Mouse (Mus musculus) ES-E14 (cell line): ENCODE results near the gene H2-Aa. TPM values are rescaled to one million over a fixed set of nuclear protein-coding genes. Genes with fewer than 3 reads are reported as not detected.

Experiments used
- DNase-seq: peaks from one replicate; pipeline ENCODE4 v3.0.0-alpha.2; 2013; ENCODE audit warnings: low read depth, low spot score
- H3K27ac ChIP-seq: 2 replicates; pipeline ENCODE4 v1.5.1; 2012; ENCODE audit warnings: low read depth, mild to moderate bottlenecking, low read length, moderate library complexity, mixed read lengths; ENCODE audit not compliant: poor library complexity, insufficient read depth, severe bottlenecking
- H3K36me3 ChIP-seq: 2 replicates; pipeline ENCODE4 v1.6.1; 2012; ENCODE audit warnings: mild to moderate bottlenecking, low read length, moderate library complexity, mixed read lengths; ENCODE audit not compliant: control insufficient read depth, poor library complexity, insufficient read depth, severe bottlenecking
- H3K4me1 ChIP-seq, 2 experiments: fragments of 150-350 bp in 1 of 2; sonication (generic) in 1 of 2; 2 replicates each; pipeline ENCODE4 v1.6.1; 2012; ENCODE audit warnings: low read length in 2 of 2, mild to moderate bottlenecking in 1 of 2, mixed read lengths in 1 of 2; ENCODE audit not compliant: control insufficient read depth in 2 of 2, insufficient read depth in 2 of 2, poor library complexity in 1 of 2
- H3K4me3 ChIP-seq, 2 experiments: fragments of 150-350 bp in 1 of 2; sonication (generic) in 1 of 2; 2 replicates each; pipeline ENCODE4 v1.5.1; 2012; ENCODE audit warnings: low read length in 2 of 2, low read depth in 1 of 2, mild to moderate bottlenecking in 1 of 2, mixed read lengths in 1 of 2; ENCODE audit not compliant: insufficient read depth in 1 of 2, poor library complexity in 1 of 2, severe bottlenecking in 1 of 2
- H3K9ac ChIP-seq: 2 replicates; pipeline ENCODE4 v1.6.1; 2012; ENCODE audit warnings: low read depth, mild to moderate bottlenecking, low read length, mixed read lengths; ENCODE audit not compliant: poor library complexity, insufficient read depth, severe bottlenecking
- H3K9me3 ChIP-seq: fragments of 150-350 bp; sonication (generic); 2 replicates; pipeline ENCODE4 v1.6.1; 2012; ENCODE audit warnings: low read depth, mild to moderate bottlenecking, low read length; ENCODE audit not compliant: control insufficient read depth, insufficient read depth
- CHD2 ChIP-seq: IDR thresholded peaks from 2 replicates; pipeline ENCODE4 v1.6.1; 2014; ENCODE audit warnings: mild to moderate bottlenecking, low read depth, low read length, inconsistent platforms
- HCFC1 ChIP-seq: IDR thresholded peaks from 2 replicates; pipeline ENCODE4 v1.6.1; 2012; ENCODE audit warnings: low read length, inconsistent platforms, borderline replicate concordance; ENCODE audit not compliant: insufficient read depth
- MAFK ChIP-seq: IDR thresholded peaks from 2 replicates; pipeline ENCODE4 v1.6.1; 2014; ENCODE audit warnings: mild to moderate bottlenecking, low read depth, low read length, inconsistent platforms; ENCODE audit not compliant: insufficient read depth
- ZC3H11A ChIP-seq: IDR thresholded peaks from 2 replicates; pipeline ENCODE4 v1.6.1; 2012; ENCODE audit warnings: low read depth, mild to moderate bottlenecking, inconsistent platforms, low read length, borderline replicate concordance
- ZNF384 ChIP-seq: IDR thresholded peaks from 2 replicates; pipeline ENCODE4 v1.6.1; 2012; ENCODE audit warnings: low read depth, low read length, inconsistent platforms
- in situ Hi-C, 2 experiments: fragments of 600-800 bp; cut with MboI; formaldehyde crosslinking; loops; one replicate each; pipeline ENCODE4 v1.15.1; 2025; ENCODE audit warnings: low sequenced_read_pairs in 2 of 2, inconsistent platforms in 1 of 2; ENCODE audit not compliant: unreplicated experiment in 2 of 2
- total RNA-seq: library from RNA; depleted of rRNA; stranded (reverse); fragments of 300-350 nt; gene quantifications from 2 replicates; pipeline ENCODE4 v1.2.3, GENCODE M21; 2012

The H2-Aa gene
- total RNA-seq, 1 experiment: 1.6 TPM

- Histone ChIP-seq H3K9ac (peak overlapping the region; percentile 40), H3K4me1 (peaks cover 0 to 2% of the 10 kb centered on the region in 2 experiments; a peak in 1 of 4 replicates), H3K36me3 (no peaks in the 10 kb centered on the region), H3K27ac (no peak overlapping the region), H3K4me3 (peak overlapping the region; percentile 52 to 58), H3K9me3 (no peaks in the 10 kb centered on the region)
- TF ChIP-seq MAFK (no peak), CHD2 (no peak), ZNF384 (no peak), HCFC1 (no peak), ZC3H11A (no peak)
- DNase-seq: no peak
- in situ Hi-C loops: no loop called here
Measured at GRCm38 (mm10) chr17:34264452-34265351, 22.9 kb downstream of the H2-Aa start.

GRCm38 (mm10) chr17:34263811-34264371 is 23.7 kb downstream of the H2-Aa start:
- H3K9me3 ChIP-seq: no peaks in the 10 kb centered on the region
- in situ Hi-C loops: no loop called here
- H3K4me1 ChIP-seq: peaks cover 0 to 2% of the 10 kb centered on the region in 2 experiments; a peak in 1 of 4 replicates
- DNase-seq: no peak
- TF ChIP-seq HCFC1: no peak
- TF ChIP-seq MAFK: no peak
- TF ChIP-seq CHD2: no peak
- TF ChIP-seq ZNF384: no peak
- TF ChIP-seq ZC3H11A: no peak
- H3K9ac ChIP-seq: no peak overlapping the region
- no peak overlapping the region for H3K27ac ChIP-seq
- no peaks in the 10 kb centered on the region for H3K36me3 ChIP-seq
- H3K4me3 ChIP-seq: peak overlapping the region in 1 of 2 experiments; percentile 62; a peak in 1 of 4 replicates

GRCm38 (mm10) chr17:34263068-34263467 is 24.6 kb downstream of the H2-Aa start:
- H3K9ac ChIP-seq: no peak overlapping the region
- H3K9me3 ChIP-seq: no peaks in the 10 kb centered on the region
- in situ Hi-C loops: no loop called here
- peak overlapping the region; percentile 51 to 62 for H3K4me3 ChIP-seq
- no peak overlapping the region for H3K27ac ChIP-seq
- H3K4me1 ChIP-seq: peaks cover 0 to 2% of the 10 kb centered on the region in 2 experiments; a peak in 1 of 4 replicates
- TF ChIP-seq CHD2 (peak; percentile 96), ZNF384 (no peak)
- DNase-seq: peak; percentile 83
- H3K36me3 ChIP-seq: no peaks in the 10 kb centered on the region

- H3K9me3 ChIP-seq: no peaks in the 10 kb centered on the region
- H3K36me3 ChIP-seq: no peaks in the 10 kb centered on the region
- TF ChIP-seq CHD2 (peak; percentile 96), ZC3H11A (no peak), HCFC1 (no peak), ZNF384 (no peak), MAFK (no peak)
- H3K4me1 ChIP-seq: peaks cover 0 to 2% of the 10 kb centered on the region in 2 experiments; a peak in 1 of 4 replicates
- in situ Hi-C loops: no loop called here
- no peak overlapping the region for H3K4me3 ChIP-seq
- no peak overlapping the region for H3K9ac ChIP-seq
- H3K27ac ChIP-seq: no peak overlapping the region
- peak; percentile 58 for DNase-seq
Measured at GRCm38 (mm10) chr17:34261502-34261901, 26.1 kb downstream of the H2-Aa start.
